Mouse (Mus musculus) E14TG2a.4 (cell line): Measurements from ENCODE around the gene Bace2.

Experiments
- H3K27me3 ChIP-seq: 2 replicates; pipeline ENCODE4 v1.6.1; 2014; ENCODE audit warnings: low read length, control low read depth; ENCODE audit not compliant: insufficient read depth
- H3K36me3 ChIP-seq: 2 replicates; pipeline ENCODE4 v1.6.1; 2014; ENCODE audit warnings: low read length, control low read depth; ENCODE audit not compliant: insufficient read depth
- H3K4me1 ChIP-seq: replicated peaks from 2 replicates; pipeline ENCODE4 v1.6.1; 2014; ENCODE audit warnings: low read depth, low read length, control low read depth
- H3K4me3 ChIP-seq: replicated peaks from 2 replicates; pipeline ENCODE4 v1.5.1; 2014; ENCODE audit warnings: mild to moderate bottlenecking, low read length
- H3K9me3 ChIP-seq: 2 replicates; pipeline ENCODE4 v1.6.1; 2014; ENCODE audit warnings: low read length, control low read depth
- CTCF ChIP-seq: conservative IDR thresholded peaks from 2 replicates; pipeline ENCODE4 v1.5.1; 2014; ENCODE audit warnings: low read length
- NANOG ChIP-seq: IDR thresholded peaks from 2 replicates; pipeline ENCODE4 v1.6.1; 2014; ENCODE audit warnings: borderline replicate concordance, low read length, mixed read lengths
- POU5F1 ChIP-seq: IDR thresholded peaks from 2 replicates; pipeline ENCODE4 v1.6.1; 2014; ENCODE audit warnings: low read length, borderline replicate concordance

Bace2 gene

GRCm38 (mm10) chr16:97441967-97442366 is 85.4 kb downstream of the Bace2 start:
- Histone ChIP-seq H3K36me3 (no peaks in the 10 kb centered on the region), H3K9me3 (no peaks in the 10 kb centered on the region), H3K27me3 (no peaks in the 10 kb centered on the region), H3K4me3 (no peak overlapping the region), H3K4me1 (no peaks in the 10 kb centered on the region)
- TF ChIP-seq CTCF (no peak), NANOG (no peak), POU5F1 (no peak)

- Histone ChIP-seq H3K27me3 (no peaks in the 10 kb centered on the region), H3K9me3 (no peaks in the 10 kb centered on the region), H3K4me1 (no peaks in the 10 kb centered on the region), H3K36me3 (no peaks in the 10 kb centered on the region), H3K4me3 (no peak overlapping the region)
- TF ChIP-seq CTCF (peak; percentile 99), POU5F1 (no peak)
Observed at GRCm38 (mm10) chr16:97443670-97444263, 87.2 kb downstream of the Bace2 start.

GRCm38 (mm10) chr16:97447386-97447785 is 90.8 kb downstream of the Bace2 start:
- H3K4me3 ChIP-seq = no peak overlapping the region
- TF ChIP-seq POU5F1 = no peak
- TF ChIP-seq CTCF = no peak
- no peak for TF ChIP-seq NANOG
- H3K4me1 ChIP-seq = no peaks in the 10 kb centered on the region
- no peaks in the 10 kb centered on the region for H3K9me3 ChIP-seq
- no peaks in the 10 kb centered on the region for H3K27me3 ChIP-seq
- H3K36me3 ChIP-seq = no peaks in the 10 kb centered on the region

- H3K36me3 ChIP-seq = no peaks in the 10 kb centered on the region
- H3K9me3 ChIP-seq = peaks cover 13% of the 10 kb centered on the region
- H3K4me3 ChIP-seq = no peak overlapping the region
- H3K27me3 ChIP-seq = 0 out of 2 replicates have a peak, but pooled peaks cover 2% of the 10 kb centered on the region
- TF ChIP-seq NANOG = no peak
- no peak for TF ChIP-seq POU5F1
- no peak for TF ChIP-seq CTCF
- no peaks in the 10 kb centered on the region for H3K4me1 ChIP-seq
Observed at GRCm38 (mm10) chr16:97459831-97460230, 103.3 kb downstream of the Bace2 start.

- TF ChIP-seq CTCF (no peak), NANOG (no peak), POU5F1 (no peak)
- Histone ChIP-seq H3K36me3 (no peaks in the 10 kb centered on the region), H3K4me3 (no peak overlapping the region), H3K4me1 (no peaks in the 10 kb centered on the region), H3K9me3 (peaks cover 13% of the 10 kb centered on the region), H3K27me3 (0 out of 2 replicates have a peak, but pooled peaks cover 2% of the 10 kb centered on the region)
Observed at GRCm38 (mm10) chr16:97461271-97461670, 104.7 kb downstream of the Bace2 start.

- no peaks in the 10 kb centered on the region for H3K36me3 ChIP-seq
- peaks cover 5% of the 10 kb centered on the region; the same call in 1 of the 2 replicates for H3K9me3 ChIP-seq
- no peak for TF ChIP-seq CTCF
- TF ChIP-seq POU5F1 = no peak
- no peak for TF ChIP-seq NANOG
- H3K27me3 ChIP-seq = 0 out of 2 replicates have a peak, but pooled peaks cover 2% of the 10 kb centered on the region
- H3K4me1 ChIP-seq = no peaks in the 10 kb centered on the region
- no peak within 1 kb of the TSS for H3K4me3 ChIP-seq
Observed at GRCm38 (mm10) chr16:97462481-97463181, 106.1 kb downstream of the Bace2 start, which contains the start of gene Mx1. TSS of gene Mx1 (minus strand) at chr16:97462907.

- Histone ChIP-seq H3K4me3 (no peak overlapping the region), H3K9me3 (no peaks in the 10 kb centered on the region), H3K4me1 (no peaks in the 10 kb centered on the region), H3K36me3 (no peaks in the 10 kb centered on the region), H3K27me3 (0 out of 2 replicates have a peak, but pooled peaks cover 2% of the 10 kb centered on the region)
- no peak for TF ChIP-seq POU5F1
- peak; percentile 40 for TF ChIP-seq CTCF
Observed at GRCm38 (mm10) chr16:97466182-97466957, 109.8 kb downstream of the Bace2 start.

GRCm38 (mm10) chr16:97467472-97467871 is 110.9 kb downstream of the Bace2 start:
- Histone ChIP-seq H3K4me3 (no peak overlapping the region), H3K36me3 (no peaks in the 10 kb centered on the region), H3K4me1 (no peaks in the 10 kb centered on the region), H3K9me3 (no peaks in the 10 kb centered on the region), H3K27me3 (0 out of 2 replicates have a peak, but pooled peaks cover 2% of the 10 kb centered on the region)
- TF ChIP-seq NANOG (no peak), POU5F1 (no peak), CTCF (no peak)
